Mouse (Mus musculus) forebrain, postnatal 0 days (tissue): Measurements from ENCODE around the gene B3galt1. TPM values are rescaled to one million over a fixed set of nuclear protein-coding genes. Genes with fewer than 3 reads are reported as not detected.
A peak's percentile ranks its signal among the peaks of the same experiment; 100 is the strongest.

Experiments used
- ATAC-seq: fragments of 200-750 bp; cut with Nextera tagmentation; 2 replicates; pipeline ENCODE4 v1.8.0; 2017; ENCODE audit warnings: mild to moderate bottlenecking, moderate library complexity
- DNase-seq: peaks from one replicate; pipeline ENCODE4 v3.0.0-alpha.2; 2015
- H3K27ac ChIP-seq: fragments of 300-500 bp; sonication (generic); 2 replicates; pipeline ENCODE4 v1.5.1; 2014; ENCODE audit warnings: low read depth, mild to moderate bottlenecking, antibody characterized with exemption, low read length, moderate library complexity, mixed read lengths
- H3K27me3 ChIP-seq: fragments of 300-500 bp; sonication (generic); 2 replicates; pipeline ENCODE4 v1.6.1; 2014; ENCODE audit warnings: mild to moderate bottlenecking, low read length, mixed read lengths; ENCODE audit not compliant: insufficient read depth
- H3K36me3 ChIP-seq: fragments of 300-500 bp; sonication (generic); 2 replicates; pipeline ENCODE4 v1.6.1; 2014; ENCODE audit warnings: mild to moderate bottlenecking, moderate library complexity; ENCODE audit not compliant: insufficient read depth
- H3K4me1 ChIP-seq: fragments of 300-500 bp; sonication (generic); 2 replicates; pipeline ENCODE4 v1.6.1; 2014; ENCODE audit warnings: antibody characterized with exemption; ENCODE audit not compliant: insufficient read depth
- H3K4me2 ChIP-seq: fragments of 300-500 bp; sonication (generic); 2 replicates; pipeline ENCODE4 v1.6.1; 2014; ENCODE audit warnings: low read depth, mild to moderate bottlenecking, moderate library complexity
- H3K4me3 ChIP-seq: fragments of 300-500 bp; sonication (generic); 2 replicates; pipeline ENCODE4 v1.5.1; 2014; ENCODE audit warnings: low read depth, low read length, mixed read lengths
- H3K9ac ChIP-seq: fragments of 300-500 bp; sonication (generic); 2 replicates; pipeline ENCODE4 v1.6.1; 2014; ENCODE audit warnings: mild to moderate bottlenecking
- H3K9me3 ChIP-seq: fragments of 300-500 bp; sonication (generic); 2 replicates; pipeline ENCODE4 v1.6.1; 2016; ENCODE audit warnings: low read length
- CTCF ChIP-seq: sonication (generic); IDR thresholded peaks from 2 replicates; pipeline ENCODE4 v1.5.1; 2016; ENCODE audit warnings: antibody characterized with exemption, control low read depth, low read depth
- WGBS: fragments of 180-500 bp; shearing (Covaris S2); extraction: QIAGEN DNeasy Blood & Tissue Kit; methylation state at CpG from one replicate; pipeline ENCODE4 v1.1.7; 2014; 5-methylcytosine and 5-hydroxymethylcytosine counted together
- microRNA-seq, 2 experiments: library from miRNA; unstranded; fragments of <30 nt; microRNA quantifications; one replicate each; pipeline ENCODE4; 2016
- polyA plus RNA-seq: library from polyadenylated mRNA; unstranded; fragments of >200 nt; fragmentation: Nextera tagmentation; extraction: Ambion mirVana; gene quantifications from 2 replicates; pipeline ENCODE4 v1.2.1, GENCODE M21; 2015
- total RNA-seq: library from RNA; depleted of rRNA; stranded (reverse); fragments of >200 nt; gene quantifications from 2 replicates; pipeline ENCODE4 v1.2.3, GENCODE M21; 2014; rRNA removed

B3galt1 gene
- total and polyA plus RNA-seq, 2 experiments from 2014 or later: 12.8 to 55.2 TPM

GRCm38 (mm10) chr2:68124751-68125150 is 559.1 kb downstream of the B3galt1 start:
- DNase-seq (no peak), ATAC-seq (no peak)
- no peak overlapping the region for H3K4me3 ChIP-seq
- 63% methylated on average over 6 of the region's 6 CpGs for WGBS
- no peaks in the 10 kb centered on the region; the same call in 1 of the 2 replicates for H3K4me1 ChIP-seq
- H3K36me3 ChIP-seq: no peaks in the 10 kb centered on the region
- H3K9me3 ChIP-seq: no peaks in the 10 kb centered on the region
- no peaks in the 10 kb centered on the region for H3K27me3 ChIP-seq
- no peak overlapping the region for H3K9ac ChIP-seq
- no peak overlapping the region for H3K4me2 ChIP-seq
- peak; percentile 21; the same call in 1 of the 2 replicates for TF ChIP-seq CTCF
- H3K27ac ChIP-seq: no peak overlapping the region

- H3K27ac ChIP-seq: no peak overlapping the region
- TF ChIP-seq CTCF: no peak
- no peaks in the 10 kb centered on the region for H3K36me3 ChIP-seq
- 86% methylated on average over 2 of the region's 2 CpGs for WGBS
- H3K4me3 ChIP-seq: no peak overlapping the region
- no peak for ATAC-seq
- H3K9me3 ChIP-seq: no peaks in the 10 kb centered on the region
- no peak overlapping the region for H3K9ac ChIP-seq
- no peaks in the 10 kb centered on the region for H3K27me3 ChIP-seq
- DNase-seq: no peak
- no peak overlapping the region for H3K4me2 ChIP-seq
- H3K4me1 ChIP-seq: no peaks in the 10 kb centered on the region
These were observed 575.4 kb downstream of the B3galt1 start for GRCm38 (mm10) chr2:68141094-68141493.

GRCm38 (mm10) chr2:68143292-68143691 is 577.6 kb downstream of the B3galt1 start:
- WGBS: 78% methylated on average over 2 of the region's 2 CpGs

GRCm38 (mm10) chr2:68159751-68160150 is 594.1 kb downstream of the B3galt1 start:
- Histone ChIP-seq H3K9ac (no peak overlapping the region), H3K27me3 (no peaks in the 10 kb centered on the region), H3K4me2 (no peak overlapping the region), H3K4me1 (no peaks in the 10 kb centered on the region), H3K36me3 (no peaks in the 10 kb centered on the region), H3K9me3 (no peaks in the 10 kb centered on the region), H3K4me3 (no peak overlapping the region), H3K27ac (no peak overlapping the region)
- DNase-seq (no peak), ATAC-seq (no peak)
- 90% methylated on average over 5 of the region's 5 CpGs for WGBS
- no peak for TF ChIP-seq CTCF

More at GRCm38 (mm10) chr2:68143292-68143691, 577.6 kb downstream of the B3galt1 start:
- no peak for DNase-seq
- no peak overlapping the region for H3K27ac ChIP-seq
- H3K4me2 ChIP-seq: no peak overlapping the region
- no peaks in the 10 kb centered on the region for H3K9me3 ChIP-seq
- no peak overlapping the region for H3K9ac ChIP-seq
- H3K36me3 ChIP-seq: no peaks in the 10 kb centered on the region
- no peaks in the 10 kb centered on the region for H3K4me1 ChIP-seq
- no peak overlapping the region for H3K4me3 ChIP-seq
- TF ChIP-seq CTCF: no peak
- no peaks in the 10 kb centered on the region for H3K27me3 ChIP-seq
- ATAC-seq: no peak

GRCm38 (mm10) chr2:68160566-68160965 is 594.9 kb downstream of the B3galt1 start:
- H3K4me1 ChIP-seq: no peaks in the 10 kb centered on the region
- H3K4me3 ChIP-seq: no peak overlapping the region
- no peaks in the 10 kb centered on the region for H3K27me3 ChIP-seq
- 87% methylated on average over 2 of the region's 2 CpGs for WGBS
- H3K27ac ChIP-seq: no peak overlapping the region
- TF ChIP-seq CTCF: no peak
- H3K4me2 ChIP-seq: no peak overlapping the region
- H3K36me3 ChIP-seq: no peaks in the 10 kb centered on the region
- H3K9me3 ChIP-seq: no peaks in the 10 kb centered on the region
- H3K9ac ChIP-seq: no peak overlapping the region
- DNase-seq: no peak
- no peak for ATAC-seq

- Histone ChIP-seq H3K9ac (no peak overlapping the region), H3K4me3 (no peak overlapping the region), H3K4me1 (no peaks in the 10 kb centered on the region), H3K9me3 (no peaks in the 10 kb centered on the region), H3K27ac (no peak overlapping the region), H3K4me2 (no peak overlapping the region), H3K36me3 (no peaks in the 10 kb centered on the region), H3K27me3 (no peaks in the 10 kb centered on the region)
- WGBS: 85% methylated on average over 4 of the region's 4 CpGs
- no peak for TF ChIP-seq CTCF
- DNase-seq (no peak), ATAC-seq (no peak)
These were observed 596.3 kb downstream of the B3galt1 start for GRCm38 (mm10) chr2:68162012-68162411.

- Histone ChIP-seq H3K9me3 (no peaks in the 10 kb centered on the region), H3K4me1 (no peaks in the 10 kb centered on the region), H3K9ac (no peak overlapping the region), H3K27me3 (no peaks in the 10 kb centered on the region), H3K4me3 (no peak overlapping the region), H3K4me2 (no peak overlapping the region), H3K36me3 (no peaks in the 10 kb centered on the region), H3K27ac (no peak overlapping the region)
- no peak for TF ChIP-seq CTCF
- DNase-seq (no peak), ATAC-seq (no peak)
- 78% methylated on average over 10 of the region's 10 CpGs for WGBS
These were observed 605.6 kb downstream of the B3galt1 start for GRCm38 (mm10) chr2:68171306-68171705.

Small RNAs within 50 kb of the gene (microRNA-seq; reads per million reads assigned to microRNA genes)
- gene Mir6335 (0 reads per million in 2 experiments), gene Mir7224 (6.8 to 10.0 reads per million in 2 experiments)

Other genes starting within 250 kb of the B3galt1 start
- gene Gm21830, start 152.1 kb upstream of the B3galt1 start, total RNA-seq: not detected in 2 replicates
- gene Gm21830, start 152.1 kb upstream of the B3galt1 start, polyA plus RNA-seq: not detected in 2 replicates
- gene Gm26727, start 132.7 kb upstream of the B3galt1 start, total RNA-seq: not detected in 2 replicates
- gene Gm26727, start 132.7 kb upstream of the B3galt1 start, polyA plus RNA-seq: not detected in 2 replicates
- gene Xirp2, start 119.9 kb upstream of the B3galt1 start, total RNA-seq: 0.08 TPM in 1 of 2 replicates, not detected in the other
- gene Xirp2, start 119.9 kb upstream of the B3galt1 start, polyA plus RNA-seq: not detected in 2 replicates